Mouse (Mus musculus) spleen, adult 12 weeks (tissue): ENCODE data around the gene C1s1.
"Not testable (repeated sequence)": the region's sequence is repeated elsewhere in the genome, so short reads cannot be mapped to it uniquely, and the experiment has no call there.

Source experiments
- DNase-seq: peaks from one replicate; pipeline ENCODE4 v3.0.0; 2022; ENCODE audit warnings: low spot score

C1s1 gene

DNA sequence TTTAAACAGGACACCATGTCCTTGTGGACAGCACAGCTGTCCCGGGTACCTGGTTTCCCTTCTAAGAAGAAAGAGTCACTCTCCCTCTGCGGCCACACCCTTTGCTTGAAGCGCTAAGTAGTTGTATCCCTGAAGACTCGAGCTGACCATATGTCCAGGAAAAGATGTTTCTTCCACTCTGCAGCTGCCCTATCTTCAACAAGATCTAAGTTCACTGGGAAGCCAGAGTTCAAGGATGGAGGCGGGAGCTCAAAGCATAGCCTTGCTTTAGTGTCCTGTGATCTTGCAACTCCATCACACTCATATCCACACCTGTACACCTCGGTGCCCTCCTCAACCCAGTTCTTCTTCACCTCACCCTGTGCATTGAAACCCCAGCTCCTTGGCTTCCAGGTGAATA lies 30.2 kb downstream of the C1s1 start:
- DNase-seq: no peak

DNA sequence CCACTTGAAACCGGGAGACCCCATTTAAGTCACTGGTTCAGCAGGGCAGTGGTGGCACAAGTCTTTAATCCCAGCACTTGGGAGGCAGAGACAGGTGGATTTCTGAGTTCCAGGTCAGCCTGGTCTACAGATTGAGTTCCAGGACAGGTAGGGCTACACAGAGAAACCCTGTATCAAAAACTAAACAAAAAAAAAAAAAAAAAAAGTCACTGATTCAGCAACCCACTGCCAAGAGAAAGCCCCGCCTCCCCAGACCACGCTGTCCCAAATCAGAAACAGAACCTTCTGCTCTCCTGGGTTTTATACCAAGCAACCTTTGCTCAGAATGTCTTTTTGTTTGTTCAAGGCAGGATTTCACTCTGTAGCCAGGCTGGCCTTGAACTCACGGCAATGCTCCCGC lies 33.0 kb downstream of the C1s1 start:
- not testable (repeated sequence) for DNase-seq

DNA sequence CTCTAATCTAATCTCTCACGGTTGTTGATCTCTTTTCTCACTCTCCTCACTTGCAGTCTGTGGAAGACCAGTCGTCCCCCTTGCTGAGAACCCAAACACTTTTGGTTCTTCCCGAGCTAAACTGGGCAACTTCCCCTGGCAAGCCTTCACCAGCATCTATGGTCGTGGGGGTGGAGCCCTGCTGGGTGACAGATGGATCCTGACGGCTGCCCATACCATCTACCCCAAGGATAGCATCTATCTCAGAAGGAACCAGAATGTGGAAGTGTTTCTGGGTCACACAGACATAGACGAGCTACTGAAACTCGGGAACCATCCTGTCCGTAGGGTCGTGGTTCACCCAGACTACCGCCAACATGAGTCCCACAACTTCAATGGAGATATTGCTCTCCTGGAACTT lies 33.9 kb downstream of the C1s1 start:
- DNase-seq: no peak

DNA sequence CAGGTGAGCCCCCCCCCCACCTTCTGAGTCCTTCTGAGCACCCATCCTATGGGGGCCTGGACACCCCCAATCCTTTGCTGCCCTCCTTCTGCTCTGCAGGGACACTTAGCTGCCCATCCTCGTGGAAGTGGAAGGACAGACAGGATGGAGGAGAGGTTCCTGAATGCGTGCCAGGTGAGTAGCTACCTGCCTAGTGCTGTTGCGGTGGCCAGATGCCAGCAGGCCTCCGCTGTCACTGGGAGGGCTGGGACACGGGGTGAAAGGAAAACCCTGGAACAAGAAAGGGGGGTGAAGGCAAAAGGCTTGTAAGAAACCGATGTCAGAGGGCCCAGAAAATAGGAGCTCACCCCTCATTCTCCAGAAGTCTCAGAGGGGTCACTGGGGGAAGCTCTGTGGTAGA lies 35.2 kb downstream of the C1s1 start:
- no peak for DNase-seq

DNA sequence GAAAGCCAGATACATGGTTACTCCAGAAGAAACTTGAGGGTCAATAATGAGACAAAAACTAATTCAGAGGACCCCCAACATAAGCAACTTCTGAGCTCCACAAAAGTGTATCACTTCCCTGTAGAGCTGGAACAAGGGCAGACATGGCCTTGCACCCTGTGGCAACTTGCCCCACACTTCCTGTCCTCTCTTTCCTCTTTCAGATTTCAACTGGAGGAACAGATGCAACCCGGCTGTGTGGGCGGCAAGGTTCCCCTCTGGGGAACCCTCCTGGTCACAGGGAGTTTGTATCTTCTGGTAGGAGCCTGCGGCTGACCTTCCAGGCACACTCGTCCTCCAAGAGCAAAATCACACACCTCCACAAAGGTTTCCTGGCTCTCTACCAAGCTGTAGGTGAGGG lies 37.1 kb downstream of the C1s1 start:
- no peak for DNase-seq

DNA sequence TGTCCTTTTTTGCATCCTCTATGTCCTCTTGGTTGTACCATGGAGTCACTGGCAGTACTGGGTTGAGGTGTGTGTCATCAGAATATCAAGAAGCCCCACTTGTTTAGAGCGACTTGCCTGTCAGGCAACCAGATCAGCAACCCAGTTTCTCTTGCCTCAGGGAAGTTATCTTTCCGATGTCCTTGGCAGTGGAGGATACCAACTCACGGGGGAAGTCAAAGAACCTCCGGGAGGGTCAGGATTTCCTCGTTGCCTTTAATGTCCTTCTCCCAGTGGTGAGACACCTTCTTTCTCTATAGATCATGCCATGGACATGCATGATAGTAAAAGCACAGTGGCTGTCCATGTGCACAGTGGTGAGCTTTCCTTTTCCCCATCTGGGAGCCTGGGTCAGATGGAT lies 40.1 kb downstream of the C1s1 start:
- no peak for DNase-seq

DNA sequence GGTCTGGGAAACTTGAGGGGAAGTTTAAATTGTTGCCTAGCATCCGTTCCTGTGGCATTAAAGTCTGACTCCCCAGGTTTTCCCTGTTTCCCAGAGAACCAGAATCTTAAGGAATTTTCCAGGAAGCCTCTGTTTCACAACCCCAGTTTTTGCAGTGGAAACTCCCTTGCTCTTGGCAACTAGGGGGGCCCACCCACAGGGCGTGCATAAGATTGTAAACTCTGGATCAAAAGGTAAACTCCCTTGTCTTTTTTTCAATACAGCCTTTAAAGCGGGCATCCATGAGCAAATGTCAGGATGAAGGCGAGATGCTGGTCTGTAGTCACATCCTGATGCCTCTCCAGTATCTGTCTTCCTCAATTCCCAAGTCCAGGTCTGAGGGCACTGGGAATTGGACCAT lies 40.7 kb downstream of the C1s1 start:
- DNase-seq: no peak

DNA sequence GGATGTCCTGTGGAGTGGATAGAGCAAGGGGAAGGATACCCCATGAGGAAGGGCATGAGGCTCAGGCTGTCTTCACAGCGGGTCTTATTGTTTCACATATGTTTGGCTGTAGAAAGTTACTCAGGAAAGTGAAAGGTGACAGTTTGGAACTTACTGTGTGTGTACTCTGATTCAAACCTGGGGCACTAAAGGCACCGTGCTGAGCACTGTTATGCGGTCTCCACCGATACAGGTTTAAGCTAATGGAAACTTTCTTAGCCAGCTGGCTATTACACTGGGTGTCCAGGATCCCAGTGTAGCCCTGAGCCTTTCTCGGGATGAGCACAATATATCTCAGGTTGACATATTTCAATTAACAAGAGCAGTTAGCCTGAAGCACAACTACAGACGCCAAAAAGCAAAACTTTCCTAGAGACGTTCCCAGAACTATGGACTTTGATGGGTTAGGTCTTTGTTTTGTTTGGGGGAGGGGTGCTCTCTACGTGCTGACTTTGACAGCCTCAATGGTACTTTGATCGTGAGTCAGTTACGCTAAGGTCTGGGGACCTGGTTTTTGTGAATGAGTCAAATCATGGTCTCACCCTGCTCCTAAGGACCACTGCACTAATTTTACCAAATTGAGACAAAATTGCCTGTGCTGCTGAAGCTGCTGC lies 42.1 kb downstream of the C1s1 start:
- no peak for DNase-seq

DNA sequence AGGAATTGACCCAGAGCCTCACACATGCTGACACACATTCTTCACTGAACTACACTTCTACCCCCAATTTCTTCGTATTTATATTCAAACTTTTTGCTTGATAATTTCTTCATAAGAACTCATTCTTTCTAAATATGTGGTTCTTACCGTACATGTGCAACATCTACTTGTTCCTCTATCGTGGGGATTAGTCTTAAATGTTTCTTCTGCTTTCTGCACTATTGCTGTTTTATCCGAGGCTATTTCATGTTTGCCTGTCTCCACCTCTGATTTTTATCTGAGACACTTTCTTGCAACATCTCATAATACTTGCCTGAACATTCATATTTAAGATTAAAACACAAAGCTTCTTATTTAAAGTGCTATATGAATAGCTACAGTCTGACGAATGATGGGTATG lies 46.1 kb downstream of the C1s1 start:
- no peak for DNase-seq

DNA sequence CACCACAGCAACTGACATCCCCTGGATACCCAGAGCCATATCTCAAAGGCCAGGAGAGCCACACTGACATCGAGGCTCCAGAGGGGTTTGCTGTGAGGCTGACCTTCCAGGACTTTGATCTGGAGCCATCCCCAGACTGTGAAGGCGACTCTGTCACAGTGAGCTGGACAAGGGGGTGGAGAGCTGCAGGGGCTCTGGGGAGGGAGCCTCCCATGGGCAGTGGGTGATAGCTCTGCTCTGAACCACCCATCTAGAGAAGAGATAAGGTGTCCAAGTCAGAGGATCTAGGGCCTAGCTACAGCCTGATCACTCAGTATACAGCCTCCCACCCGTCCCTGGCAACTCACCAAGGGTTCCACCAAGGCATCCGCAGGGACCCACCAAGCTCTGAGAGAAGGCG lies 48.3 kb downstream of the C1s1 start:
- no peak for DNase-seq

DNA sequence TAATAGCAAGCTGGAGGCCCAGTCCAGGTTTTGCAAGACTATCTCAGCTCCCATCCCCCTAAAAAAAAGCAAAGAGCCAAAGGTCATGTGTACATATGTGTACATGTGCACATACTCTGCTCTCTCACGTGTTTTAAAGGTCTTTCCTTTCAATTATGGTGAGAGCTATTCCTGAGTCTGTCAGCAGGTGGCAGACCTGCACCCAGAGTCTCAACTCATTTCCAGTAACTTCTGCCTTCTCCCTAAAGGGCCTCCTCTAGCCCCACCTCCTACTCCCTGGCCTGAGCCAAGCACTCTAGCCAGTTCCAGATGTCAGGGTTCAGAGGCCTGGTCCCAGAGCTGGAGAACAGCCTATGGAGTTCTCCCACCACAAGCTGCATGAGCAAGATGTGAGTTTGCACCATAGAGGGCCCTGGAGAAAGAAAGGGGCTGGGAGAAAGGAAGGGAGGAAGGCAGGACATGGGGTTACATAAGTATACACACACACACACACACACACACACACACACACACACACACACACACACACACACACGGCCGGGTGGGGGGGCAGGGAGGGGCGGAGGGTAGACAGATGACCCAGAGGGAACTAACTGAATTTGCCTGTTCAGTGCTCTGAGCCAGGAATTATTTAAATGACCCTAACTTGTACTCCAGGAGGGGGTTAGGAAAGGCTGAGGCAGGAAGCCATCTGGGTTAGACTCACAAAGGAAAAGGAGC lies 49.2 kb downstream of the C1s1 start, which contains the start of gene C1rl:
TSS of gene C1rl (plus strand) at position 272 of the 720 bp plus-strand sequence.
- peak; percentile 54 for DNase-seq

DNA sequence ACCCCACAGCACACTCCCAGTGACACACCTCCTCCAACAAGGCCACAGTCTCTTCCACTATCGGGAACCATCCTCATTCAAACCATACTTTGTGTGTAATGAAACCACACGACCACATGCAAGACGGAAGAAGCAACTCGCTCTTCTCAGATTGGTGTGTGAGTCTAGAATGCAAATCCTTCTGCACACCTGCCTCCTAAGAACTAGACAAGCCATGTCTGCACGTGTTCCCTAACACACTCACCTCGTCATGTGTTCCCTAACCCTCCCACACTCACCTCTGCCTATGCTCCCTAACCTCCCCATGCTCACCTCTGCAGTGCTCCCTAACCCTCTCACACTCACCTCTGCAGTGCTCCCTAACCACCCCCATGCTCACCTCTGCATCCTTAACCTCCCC lies 50.7 kb downstream of the C1s1 start:
- no peak for DNase-seq

DNA sequence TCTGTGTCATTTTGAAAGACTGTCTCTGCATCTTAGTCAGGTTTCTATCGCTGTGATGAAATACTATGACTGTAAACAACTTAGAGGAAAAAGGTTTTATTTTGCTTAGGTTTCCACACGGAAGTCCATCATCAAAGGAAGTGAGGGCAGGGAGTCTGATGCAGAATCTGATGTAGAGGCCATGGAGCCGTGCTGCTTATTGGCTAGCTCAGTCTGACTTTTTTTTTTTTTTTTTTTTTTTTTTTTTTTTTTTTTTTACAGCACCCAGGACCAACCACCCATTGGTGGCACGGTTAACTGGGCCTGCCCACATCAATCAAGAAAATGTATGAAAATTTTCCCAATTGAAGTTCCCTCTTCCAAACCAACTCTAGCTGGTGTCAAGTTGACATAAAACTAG lies 53.2 kb downstream of the C1s1 start:
- no peak for DNase-seq

DNA sequence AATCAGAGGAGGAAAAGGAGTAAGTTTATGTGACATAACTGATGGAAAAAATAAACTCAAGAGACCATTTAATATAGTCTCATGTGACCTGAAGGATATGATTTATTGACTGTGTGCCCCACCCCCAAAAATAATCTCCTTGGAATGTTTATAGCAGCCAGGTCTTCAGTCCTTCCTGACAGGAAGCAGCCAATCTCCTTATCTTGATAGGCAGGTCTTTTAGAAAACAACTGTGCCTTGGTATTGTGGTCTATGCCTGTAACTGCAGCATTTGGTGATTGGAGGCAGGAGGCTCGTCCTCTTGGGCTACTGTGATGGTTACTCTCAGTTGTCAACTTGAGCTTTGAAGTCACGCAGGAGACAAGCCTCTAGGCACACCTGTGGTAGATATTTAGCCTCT lies 54.6 kb downstream of the C1s1 start:
- DNase-seq: no peak

DNA sequence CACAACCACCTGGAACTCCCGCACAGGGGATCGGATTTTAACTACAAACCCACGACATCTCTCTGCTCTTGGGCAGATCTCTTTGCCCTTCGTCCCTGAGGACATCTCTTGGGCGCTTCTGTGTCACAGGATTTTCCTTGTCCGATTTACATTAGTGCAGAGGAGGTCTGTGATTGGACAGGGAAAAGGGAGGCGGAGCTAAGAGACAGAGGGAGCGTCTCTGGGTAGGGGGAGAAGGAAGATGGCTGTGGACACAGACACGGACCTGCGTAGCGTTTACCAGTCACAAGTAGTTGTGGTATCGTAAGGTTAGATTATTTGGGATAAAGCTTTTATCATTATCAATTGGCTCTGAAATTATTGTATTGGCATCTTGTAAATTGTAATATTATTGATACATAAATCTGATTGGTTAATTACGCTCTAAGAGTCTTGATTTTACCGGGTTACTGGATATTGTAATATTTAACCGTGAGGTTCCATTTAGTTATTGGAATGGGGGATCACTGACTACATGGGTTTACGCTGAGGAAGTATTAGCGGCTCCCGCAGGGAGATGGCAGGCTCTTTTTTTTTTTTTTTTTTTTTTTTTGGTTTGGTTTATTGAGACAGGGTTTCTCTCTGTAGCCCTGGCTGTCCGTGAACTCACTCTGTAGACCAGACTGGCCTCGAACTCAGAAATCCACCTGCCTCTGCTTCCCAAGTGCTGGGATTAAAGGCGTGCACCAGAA lies 56.6 kb downstream of the C1s1 start:
- DNase-seq: no peak

DNA sequence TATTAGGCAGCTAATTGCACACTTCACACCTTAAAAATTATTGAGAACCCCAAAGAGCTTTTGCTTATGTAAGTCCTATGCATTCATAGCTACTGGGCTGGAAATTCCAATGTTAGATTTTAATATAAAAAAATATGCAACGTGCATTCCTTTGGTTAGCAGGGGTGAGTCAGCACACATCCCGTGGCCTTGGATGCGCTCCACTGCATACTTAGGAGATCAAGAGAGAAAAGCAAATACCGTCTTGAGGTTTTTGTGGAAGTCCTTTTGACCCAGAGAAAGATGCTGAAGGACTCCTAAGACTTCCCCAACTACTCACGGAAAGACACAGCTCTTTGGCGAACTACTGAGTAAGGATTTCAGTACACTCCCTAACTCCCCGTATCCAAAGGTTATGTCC lies 57.3 kb downstream of the C1s1 start:
- no peak for DNase-seq

DNA sequence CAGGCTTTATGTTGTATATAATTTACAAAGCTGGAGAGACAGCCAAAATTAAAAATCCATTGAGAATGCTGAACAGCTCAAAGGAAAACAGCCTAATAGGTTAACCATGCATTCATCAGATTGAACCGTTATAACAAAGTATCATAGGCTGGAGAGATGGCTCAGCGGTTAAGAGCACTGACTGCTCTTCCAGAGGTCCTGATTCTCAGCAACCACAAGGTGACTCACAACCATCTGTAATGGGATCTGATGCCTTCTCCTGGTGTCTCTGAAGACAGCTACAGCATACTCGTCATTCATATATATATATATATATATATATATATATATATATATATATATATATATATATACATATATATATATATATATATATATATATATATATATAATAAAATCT lies 58.3 kb downstream of the C1s1 start:
- DNase-seq: not testable (repeated sequence)

DNA sequence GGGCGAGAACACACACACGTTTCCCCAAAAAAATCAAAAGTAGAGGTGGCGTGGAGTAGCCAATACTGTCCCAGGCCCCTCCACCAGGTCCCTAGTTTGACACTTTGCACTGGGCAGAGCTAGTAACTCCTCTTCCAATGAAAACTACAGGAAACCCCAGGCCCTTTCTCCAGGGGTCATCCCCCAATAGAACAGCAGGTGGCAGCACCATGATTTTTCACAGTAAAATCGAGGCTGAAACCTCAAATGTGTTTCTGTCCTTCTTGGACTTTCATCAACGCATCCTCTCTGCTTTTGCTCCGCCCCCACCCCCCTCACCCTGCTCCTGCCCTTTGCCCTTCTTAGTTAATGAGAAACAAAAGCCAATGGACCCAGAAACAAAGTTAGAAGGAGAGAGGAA lies 60.6 kb downstream of the C1s1 start:
- DNase-seq: no peak
